Mouse (Mus musculus): ENCODE measurements around the gene Sema4a. TPM values are rescaled to one million over a fixed set of nuclear protein-coding genes. Genes with fewer than 3 reads are reported as not detected.

Gene Sema4a
- polyA plus RNA-seq, 1 experiment from 2014 or later: 9.9 TPM

- no peak for ATAC-seq (ENCODE audit: low FRiP score, low read depth)
- Histone ChIP-seq H3K27me3 (0 out of 2 replicates have a peak, but pooled peaks cover 10% of the 10 kb centered on the region), H3K4me2 (replicated peaks) (no peak overlapping the region), H3K4me1 (peaks cover 21% of the 10 kb centered on the region), H3K36me3 (no peaks in the 10 kb centered on the region), H3K9ac (no peak overlapping the region), H3K9me3 (no peaks in the 10 kb centered on the region), H3K27ac (no peak overlapping the region), H3K4me3 (no peak overlapping the region)
- WGBS: 54% methylated on average over 8 of the region's 8 CpGs
Observed at GRCm38 (mm10) chr3:88453369-88453768, 7.6 kb downstream of the Sema4a start.

- Histone ChIP-seq H3K9me3 (no peaks in the 10 kb centered on the region), H3K4me2 (replicated peaks) (no peak overlapping the region), H3K9ac (no peak overlapping the region), H3K4me1 (peaks cover 17% of the 10 kb centered on the region), H3K27ac (no peak overlapping the region), H3K36me3 (no peaks in the 10 kb centered on the region), H3K27me3 (0 out of 2 replicates have a peak, but pooled peaks cover 7% of the 10 kb centered on the region), H3K4me3 (no peak overlapping the region)
- 75% methylated on average over 6 of the region's 6 CpGs for WGBS
- ATAC-seq (ENCODE audit: low FRiP score, low read depth): no peak
Observed at GRCm38 (mm10) chr3:88452716-88453115, 8.3 kb downstream of the Sema4a start.

DNA sequence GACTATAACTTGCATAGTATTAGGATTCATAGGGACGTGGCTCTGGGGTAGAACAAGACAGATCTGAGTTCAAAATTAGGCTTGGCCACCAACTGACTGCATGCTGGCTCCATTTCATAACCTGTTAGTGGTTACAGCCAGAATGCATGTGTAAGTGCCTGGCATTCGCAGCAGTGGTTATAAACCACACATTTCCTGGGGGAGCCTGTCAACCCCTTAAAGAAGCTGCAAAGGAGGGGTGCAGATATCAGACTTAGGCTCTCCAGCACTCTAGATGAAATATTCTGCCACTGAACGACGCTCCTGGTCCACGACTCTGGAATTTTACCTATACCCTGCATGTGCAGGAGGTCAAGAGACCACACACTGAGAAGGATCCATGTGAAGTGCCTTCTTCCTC lies 8.7 kb downstream of the Sema4a start:
- no peak overlapping the region for H3K4me3 ChIP-seq
- no peak overlapping the region for H3K27ac ChIP-seq
- H3K36me3 ChIP-seq: no peaks in the 10 kb centered on the region
- ATAC-seq (ENCODE audit: low FRiP score, low read depth): no peak
- H3K9me3 ChIP-seq: no peaks in the 10 kb centered on the region
- H3K4me2 ChIP-seq (replicated peaks): no peak overlapping the region
- 69% methylated on average over 5 of the region's 5 CpGs for WGBS
- H3K4me1 ChIP-seq: peaks cover 17% of the 10 kb centered on the region
- no peak overlapping the region for H3K9ac ChIP-seq
- 0 out of 2 replicates have a peak, but pooled peaks cover 7% of the 10 kb centered on the region for H3K27me3 ChIP-seq

DNA sequence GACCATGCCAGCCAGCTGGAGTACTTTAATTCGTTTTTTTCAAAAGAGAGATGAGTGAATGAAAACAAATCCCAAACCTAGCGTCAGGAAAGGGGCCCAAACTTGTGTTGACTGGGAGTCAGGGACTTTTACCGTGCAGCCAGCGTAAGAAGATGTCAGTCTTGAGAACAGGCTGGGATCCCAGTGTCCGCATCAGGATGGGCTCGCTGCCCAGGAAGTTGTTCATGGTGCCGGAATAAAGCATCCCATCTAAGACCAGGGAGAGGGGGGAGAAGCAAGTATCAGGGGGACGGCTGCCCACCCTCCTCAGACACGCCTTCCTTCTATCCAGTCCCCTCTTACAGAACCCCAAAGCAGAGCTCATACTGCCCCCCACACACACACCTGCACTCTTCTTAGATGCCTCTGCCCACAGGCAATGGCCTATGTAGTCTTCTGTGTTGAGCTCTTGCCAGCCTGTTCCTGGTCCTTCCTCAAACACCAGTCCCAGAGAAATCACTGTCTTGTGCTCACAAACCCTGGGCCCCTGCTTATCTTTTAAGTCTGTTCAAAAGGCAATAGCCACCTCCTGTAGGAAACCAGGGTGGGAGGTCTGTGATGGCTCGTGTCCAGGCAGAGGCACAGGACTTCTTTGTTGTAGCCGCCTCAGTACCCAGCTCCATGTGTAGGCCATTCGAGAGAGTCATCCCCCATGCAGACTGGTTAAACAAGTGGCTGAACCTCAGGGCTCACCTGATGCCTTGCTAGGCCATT lies 10.4 kb downstream of the Sema4a start:
- no peak overlapping the region for H3K9ac ChIP-seq
- no peak for ATAC-seq (ENCODE audit: low FRiP score, low read depth)
- H3K4me3 ChIP-seq: no peak overlapping the region
- H3K36me3 ChIP-seq: no peaks in the 10 kb centered on the region
- H3K27me3 ChIP-seq: 0 out of 2 replicates have a peak, but pooled peaks cover 7% of the 10 kb centered on the region
- no peaks in the 10 kb centered on the region for H3K9me3 ChIP-seq
- no peak overlapping the region; the same call in 1 of the 2 replicates for H3K27ac ChIP-seq
- H3K4me1 ChIP-seq: peaks cover 17% of the 10 kb centered on the region
- WGBS: 79% methylated on average over 12 of the region's 12 CpGs
- H3K4me2 ChIP-seq (replicated peaks): peak overlapping the region; percentile 59; the same call in 1 of the 2 replicates

- no peaks in the 10 kb centered on the region for H3K36me3 ChIP-seq
- peak; percentile 88 for ATAC-seq (ENCODE audit: low FRiP score, low read depth)
- H3K4me2 ChIP-seq (replicated peaks): peak overlapping the region; percentile 59
- H3K9me3 ChIP-seq: no peaks in the 10 kb centered on the region
- H3K27me3 ChIP-seq: 0 out of 2 replicates have a peak, but pooled peaks cover 4% of the 10 kb centered on the region
- H3K27ac ChIP-seq: peak overlapping the region; percentile 63; the same call in 1 of the 2 replicates
- H3K9ac ChIP-seq: peak overlapping the region; percentile 46
- 5% methylated on average over 21 of the region's 21 CpGs for WGBS
- H3K4me3 ChIP-seq: peak overlapping the region; percentile 37
- peaks cover 10% of the 10 kb centered on the region for H3K4me1 ChIP-seq
Observed at GRCm38 (mm10) chr3:88449395-88450023, 11.5 kb downstream of the Sema4a start.

DNA sequence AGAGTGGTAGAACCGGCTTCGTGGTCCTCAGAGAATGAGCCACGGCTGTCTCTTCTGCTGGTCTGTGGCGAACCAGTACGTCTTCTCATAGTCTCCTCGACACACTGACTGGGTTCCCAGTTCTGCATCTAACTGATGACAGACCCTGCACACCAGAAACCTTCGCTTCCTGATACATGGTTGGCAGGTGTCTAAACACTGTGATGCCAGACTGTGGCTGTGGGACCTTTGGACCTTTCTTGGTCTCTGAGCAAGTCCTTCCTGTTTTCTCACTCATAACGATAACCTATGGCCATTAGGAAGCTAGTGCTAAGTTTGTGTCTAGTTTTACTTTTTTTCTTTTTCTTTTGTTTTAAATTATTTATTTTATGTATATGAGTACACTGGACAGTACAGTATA lies 12.5 kb downstream of the Sema4a start:
- Histone ChIP-seq H3K4me3 (no peak overlapping the region), H3K9ac (no peak overlapping the region), H3K36me3 (no peaks in the 10 kb centered on the region), H3K9me3 (no peaks in the 10 kb centered on the region), H3K4me2 (replicated peaks) (no peak overlapping the region), H3K27me3 (0 out of 2 replicates have a peak, but pooled peaks cover 1% of the 10 kb centered on the region), H3K27ac (no peak overlapping the region), H3K4me1 (peaks cover 10% of the 10 kb centered on the region)
- 87% methylated on average over 8 of the region's 8 CpGs for WGBS
- ATAC-seq (ENCODE audit: low FRiP score, low read depth): no peak

DNA sequence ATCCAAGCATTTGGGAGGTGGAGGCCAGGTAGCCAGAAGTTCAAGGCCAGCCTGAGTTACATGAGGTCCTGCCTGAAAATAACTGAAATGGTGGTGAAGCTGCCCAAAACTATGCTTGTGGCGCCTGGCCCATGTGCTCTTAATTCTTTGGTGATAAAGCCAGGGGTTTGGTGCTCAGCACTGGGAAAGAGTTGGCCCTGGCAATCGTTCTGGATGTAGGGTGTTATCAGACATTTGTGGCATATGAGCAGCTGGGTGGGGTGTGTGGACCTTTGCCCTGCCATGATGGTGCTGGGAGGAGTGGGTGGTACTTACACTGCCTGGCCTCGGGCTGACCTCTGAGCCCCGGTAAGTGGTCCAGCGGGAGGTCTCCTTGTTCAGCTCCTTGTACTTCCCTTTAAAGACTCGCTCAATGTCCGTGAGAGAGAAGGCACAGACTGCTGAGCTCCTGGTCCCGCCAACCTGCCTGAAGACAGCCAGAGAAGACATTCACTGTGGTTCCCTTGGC lies 13.3 kb downstream of the Sema4a start:
- ATAC-seq (ENCODE audit: low FRiP score, low read depth): no peak
- Histone ChIP-seq H3K4me2 (replicated peaks) (no peak overlapping the region), H3K4me1 (peaks cover 10% of the 10 kb centered on the region), H3K27me3 (no peaks in the 10 kb centered on the region), H3K27ac (no peak overlapping the region; the same call in 1 of the 2 replicates), H3K36me3 (no peaks in the 10 kb centered on the region), H3K9ac (no peak overlapping the region), H3K4me3 (no peak overlapping the region), H3K9me3 (no peaks in the 10 kb centered on the region)
- WGBS: 66% methylated on average over 8 of the region's 8 CpGs

DNA sequence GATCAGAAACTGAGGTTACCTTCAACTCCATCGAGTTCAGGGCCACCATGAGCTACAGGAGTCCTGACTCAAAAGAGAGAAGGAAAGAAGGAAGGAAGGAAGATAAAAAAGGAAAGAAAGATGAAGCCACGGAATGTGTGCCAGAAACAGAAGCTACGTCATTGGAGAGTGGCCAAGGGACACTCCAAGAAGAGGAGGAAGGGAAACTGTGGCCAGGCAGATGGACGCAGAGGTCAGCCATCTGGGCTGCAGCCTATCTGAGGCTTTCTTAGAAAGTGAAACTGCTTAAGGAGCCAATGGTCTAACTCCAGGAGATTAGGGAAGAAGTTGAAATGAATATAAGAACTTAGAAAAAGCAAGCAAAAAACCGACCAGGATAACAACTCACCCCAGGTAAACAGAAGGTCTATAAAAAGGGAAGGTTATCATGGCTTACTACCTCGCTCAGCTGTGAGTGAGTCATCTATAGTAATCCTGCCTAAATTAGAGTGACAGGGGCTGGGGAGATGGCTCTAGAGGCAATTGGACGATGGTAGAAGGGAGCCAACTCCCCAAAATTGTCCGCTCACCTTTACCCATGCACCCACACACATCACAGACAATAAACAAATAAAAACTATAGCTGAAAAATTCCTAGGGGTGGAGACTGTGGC lies 14.4 kb downstream of the Sema4a start:
- H3K36me3 ChIP-seq: no peaks in the 10 kb centered on the region
- peaks cover 10% of the 10 kb centered on the region for H3K4me1 ChIP-seq
- no peak overlapping the region for H3K27ac ChIP-seq
- no peaks in the 10 kb centered on the region for H3K9me3 ChIP-seq
- no peak overlapping the region for H3K9ac ChIP-seq
- no peak overlapping the region for H3K4me3 ChIP-seq
- ATAC-seq (ENCODE audit: low FRiP score, low read depth): no peak
- no peak overlapping the region for H3K4me2 ChIP-seq (replicated peaks)
- WGBS: 74% methylated on average over 8 of the region's 8 CpGs
- H3K27me3 ChIP-seq: no peaks in the 10 kb centered on the region

- H3K9ac ChIP-seq: no peak overlapping the region
- H3K4me3 ChIP-seq: no peak overlapping the region
- H3K4me2 ChIP-seq (replicated peaks): no peak overlapping the region
- no peak overlapping the region for H3K27ac ChIP-seq
- ATAC-seq (ENCODE audit: low FRiP score, low read depth): no peak
- no peaks in the 10 kb centered on the region for H3K27me3 ChIP-seq
- WGBS: 71% methylated on average over 7 of the region's 7 CpGs
- no peaks in the 10 kb centered on the region for H3K9me3 ChIP-seq
- 0 out of 2 replicates have a peak, but pooled peaks cover 3% of the 10 kb centered on the region for H3K36me3 ChIP-seq
- peaks cover 20% of the 10 kb centered on the region for H3K4me1 ChIP-seq
Observed at GRCm38 (mm10) chr3:88442888-88443287, 18.1 kb downstream of the Sema4a start.

DNA sequence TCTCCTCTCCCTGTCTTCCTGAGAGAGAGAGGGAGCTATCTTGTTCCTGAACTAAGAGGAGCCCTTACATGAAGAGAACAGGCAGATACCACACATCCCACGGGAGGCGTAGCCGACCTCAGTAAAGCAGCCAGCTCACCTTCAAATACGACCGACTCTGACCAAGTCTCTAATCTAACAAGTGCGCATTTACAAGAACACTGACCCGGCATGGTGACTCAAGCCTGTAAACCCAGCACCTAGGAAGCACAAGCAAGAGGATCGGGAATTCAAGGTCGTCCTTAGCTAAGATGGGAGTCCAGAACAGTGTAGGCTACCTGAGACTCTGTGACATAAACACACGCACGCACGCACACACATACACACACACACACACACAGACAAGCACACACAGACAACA lies 18.5 kb downstream of the Sema4a start:
- WGBS: 80% methylated on average over 12 of the region's 12 CpGs
- no peaks in the 10 kb centered on the region for H3K9me3 ChIP-seq
- no peak overlapping the region for H3K27ac ChIP-seq
- no peak overlapping the region for H3K9ac ChIP-seq
- H3K4me1 ChIP-seq: peaks cover 23% of the 10 kb centered on the region
- no peaks in the 10 kb centered on the region for H3K27me3 ChIP-seq
- no peak for ATAC-seq (ENCODE audit: low FRiP score, low read depth)
- H3K4me2 ChIP-seq (replicated peaks): no peak overlapping the region
- H3K4me3 ChIP-seq: no peak overlapping the region
- 0 out of 2 replicates have a peak, but pooled peaks cover 3% of the 10 kb centered on the region for H3K36me3 ChIP-seq

- WGBS: 20% methylated on average over 27 of the region's 27 CpGs
- H3K27me3 ChIP-seq: no peaks in the 10 kb centered on the region
- no peak overlapping the region for H3K27ac ChIP-seq
- no peak overlapping the region for H3K9ac ChIP-seq
- H3K4me3 ChIP-seq: peak overlapping the region; percentile 7; the same call in 1 of the 2 replicates
- no peaks in the 10 kb centered on the region for H3K9me3 ChIP-seq
- ATAC-seq (ENCODE audit: low FRiP score, low read depth): 0 out of 2 replicates have a peak, but pooled peaks have one; percentile 10
- H3K4me2 ChIP-seq (replicated peaks): peak overlapping the region; percentile 47
- 0 out of 2 replicates have a peak, but pooled peaks cover 3% of the 10 kb centered on the region for H3K36me3 ChIP-seq
- H3K4me1 ChIP-seq: peaks cover 34% of the 10 kb centered on the region
Observed at GRCm38 (mm10) chr3:88440500-88441381, 20.2 kb downstream of the Sema4a start.
